ENCODE assay signal across 8 mouse cellular contexts in genomic region chr11:61147300-61147683, GRCm38 (mm10). TPM values are rescaled to one million over a fixed set of nuclear protein-coding genes. Genes with fewer than 3 reads are reported as not detected.
A peak's percentile ranks its signal among the peaks of the same experiment; 100 is the strongest.
DNase-seq lines count a peak whose midpoint lies in the region; ATAC-seq lines count a peak whose summit lies in the region.

No protein-coding gene starts in this region.

- H3K9me3 ChIP-seq in heart, embryonic 10.5 days: no peaks in the 10 kb centered on the region
- no peaks in the 10 kb centered on the region for H3K9me3 ChIP-seq in embryonic facial prominence, embryonic 15.5 days (replicated peaks)
- H3K9me3 ChIP-seq in intestine, embryonic 14.5 days (ENCODE audit: control insufficient read depth, low read length): no peaks in the 10 kb centered on the region
- no peaks in the 10 kb centered on the region for H3K9me3 ChIP-seq in stomach, embryonic 14.5 days (ENCODE audit: control insufficient read depth, low read depth, low read length)

- H3K27me3 ChIP-seq in heart, embryonic 10.5 days (ENCODE audit: insufficient read depth, poor library complexity, severe bottlenecking): peaks cover 30% of the 10 kb centered on the region
- H3K27me3 ChIP-seq in embryonic facial prominence, embryonic 15.5 days: peaks cover 18% of the 10 kb centered on the region; the same call in 1 of the 2 replicates
- peaks cover 5% of the 10 kb centered on the region for H3K27me3 ChIP-seq in intestine, embryonic 14.5 days (replicated peaks; ENCODE audit: control insufficient read depth, insufficient read depth, low read length)
- no peaks in the 10 kb centered on the region; the same call in 1 of the 2 replicates for H3K27me3 ChIP-seq in stomach, embryonic 14.5 days (ENCODE audit: control insufficient read depth, insufficient read depth, low read length)

- WGBS in heart, embryonic 10.5 days: 8% methylated on average over 32 of the region's 32 CpGs
- WGBS in embryonic facial prominence, embryonic 15.5 days: 2% methylated on average over 32 of the region's 32 CpGs
- WGBS in intestine, embryonic 14.5 days: 7% methylated on average over 32 of the region's 32 CpGs
- 11% methylated on average over 32 of the region's 32 CpGs for WGBS in stomach, embryonic 14.5 days

- H3K9ac ChIP-seq in embryonic facial prominence, embryonic 15.5 days: no peak overlapping the region
- H3K9ac ChIP-seq in intestine, embryonic 14.5 days (ENCODE audit: low read length): peak overlapping the region; percentile 36; the same call in 1 of the 2 replicates
- no peak overlapping the region for H3K9ac ChIP-seq in stomach, embryonic 14.5 days (replicated peaks; ENCODE audit: low read depth, low read length)

- H3K27ac ChIP-seq in heart, embryonic 10.5 days: peak overlapping the region; percentile 67
- H3K27ac ChIP-seq in embryonic facial prominence, embryonic 15.5 days (replicated peaks): no peak overlapping the region
- no peak overlapping the region for H3K27ac ChIP-seq in intestine, embryonic 14.5 days (ENCODE audit: low read depth)
- H3K27ac ChIP-seq in stomach, embryonic 14.5 days (ENCODE audit: low read length): no peak overlapping the region

- H3K4me1 ChIP-seq in heart, embryonic 10.5 days: peaks cover 22% of the 10 kb centered on the region
- H3K4me1 ChIP-seq in embryonic facial prominence, embryonic 15.5 days: peaks cover 9% of the 10 kb centered on the region; the same call in 1 of the 2 replicates
- H3K4me1 ChIP-seq in intestine, embryonic 14.5 days (replicated peaks; ENCODE audit: control insufficient read depth, insufficient read depth, low read length): peaks cover 9% of the 10 kb centered on the region
- no peaks in the 10 kb centered on the region for H3K4me1 ChIP-seq in stomach, embryonic 14.5 days (ENCODE audit: control insufficient read depth, insufficient read depth, low read length)

- H3K36me3 ChIP-seq in heart, embryonic 10.5 days: peaks cover 12% of the 10 kb centered on the region
- H3K36me3 ChIP-seq in embryonic facial prominence, embryonic 15.5 days: peaks cover 11% of the 10 kb centered on the region
- H3K36me3 ChIP-seq in intestine, embryonic 14.5 days (ENCODE audit: control insufficient read depth, insufficient read depth, low read length): peaks cover 9% of the 10 kb centered on the region
- H3K36me3 ChIP-seq in stomach, embryonic 14.5 days (ENCODE audit: control insufficient read depth, insufficient read depth, low read length): peaks cover 5% of the 10 kb centered on the region; the same call in 1 of the 2 replicates

- DNase-seq in heart, embryonic 10.5 days (ENCODE audit: low spot score): no peak
- no peak for DNase-seq in heart, postnatal 25 days (ENCODE audit: low spot score)
- peak; percentile 62 to 65 for DNase-seq in adrenal gland, postnatal 36 days
- DNase-seq in intestine, embryonic 14.5 days (ENCODE audit: low spot score): peak; percentile 64
- no peak for DNase-seq in spleen, postnatal 14 days (ENCODE audit: low spot score in 2 of 2)

- no peak for ATAC-seq in embryonic facial prominence, embryonic 15.5 days (ENCODE audit: insufficient number of reproducible peaks, low FRiP score, low TSS enrichment, low read depth)
- peak; percentile 47; the same call in 1 of the 2 replicates for ATAC-seq in intestine, embryonic 14.5 days (replicated peaks; ENCODE audit: low FRiP score, low TSS enrichment, low read depth)
- ATAC-seq in megakaryocyte, adult 5-6 weeks (ENCODE audit: poor library complexity, severe bottlenecking): peak; percentile 41
- no peak for ATAC-seq in stomach, embryonic 14.5 days (ENCODE audit: insufficient number of reproducible peaks, insufficient read depth, low FRiP score, low read depth)

- H3K4me3 ChIP-seq in heart, embryonic 10.5 days: peak overlapping the region; percentile 62
- peak overlapping the region; percentile 40 for H3K4me3 ChIP-seq in embryonic facial prominence, embryonic 15.5 days (replicated peaks)
- H3K4me3 ChIP-seq in intestine, embryonic 14.5 days (ENCODE audit: low read depth, low read length): peak overlapping the region; percentile 21
- peak overlapping the region; percentile 20 for H3K4me3 ChIP-seq in stomach, embryonic 14.5 days (ENCODE audit: low read depth, low read length)

- peak overlapping the region; percentile 78 for H3K4me2 ChIP-seq in embryonic facial prominence, embryonic 15.5 days (replicated peaks)
- H3K4me2 ChIP-seq in intestine, embryonic 14.5 days (ENCODE audit: low read length): peak overlapping the region; percentile 62
- H3K4me2 ChIP-seq in stomach, embryonic 14.5 days (replicated peaks; ENCODE audit: low read depth, low read length): peak overlapping the region; percentile 39

- intact Hi-C loops in heart, postnatal 25 days (cut with DNase I): no loop called here

RNA-seq across cellular contexts. Expression of gene Tnfrsf13b, which starts 20.7 kb away (rescaled TPM):
- 1.1 and 1.2 TPM in 2 replicates for polyA plus RNA-seq in heart, embryonic 10.5 days (2016; fragmentation: Nextera tagmentation; extraction: Ambion mirVana)
- total RNA-seq in heart, postnatal 25 days (2021): 1 to 10 TPM in 1 of 2 experiments, under 1 TPM in 1; 0.44 to 1.0 TPM
- total RNA-seq in adrenal gland, postnatal 36 days (2021): 1 to 10 TPM in 1 of 2 experiments, under 1 TPM in 1; 0.40 to 1.1 TPM
- polyA plus RNA-seq in embryonic facial prominence, embryonic 15.5 days (2015; fragmentation: Nextera tagmentation; extraction: Ambion mirVana): 2.2 and 3.2 TPM in 2 replicates
- 2.3 and 3.1 TPM in 2 replicates for polyA plus RNA-seq in intestine, embryonic 14.5 days (2014; fragmentation: Nextera tagmentation; extraction: Ambion mirVana)
- total RNA-seq in megakaryocyte, adult 5-6 weeks (2015): 59.3 and 72.4 TPM in 2 replicates
- 82.6 and 119 TPM in 2 replicates for total RNA-seq in megakaryocyte, adult 5-6 weeks (2017)
- 1.8 and 2.6 TPM in 2 replicates for polyA plus RNA-seq in stomach, embryonic 14.5 days (2014; fragmentation: Nextera tagmentation; extraction: Ambion mirVana)

RNA-seq across cellular contexts. Expression of gene Usp22, which starts 27.6 kb away (rescaled TPM):
- 105 and 106 TPM in 2 replicates for polyA plus RNA-seq in heart, embryonic 10.5 days (2016; fragmentation: Nextera tagmentation; extraction: Ambion mirVana)
- total RNA-seq in heart, postnatal 25 days (2021): 10 to 100 TPM; 28.1 to 30.6 TPM
- 10 to 100 TPM; 59.1 to 99.4 TPM for total RNA-seq in adrenal gland, postnatal 36 days (2021)
- 131 and 140 TPM in 2 replicates for polyA plus RNA-seq in embryonic facial prominence, embryonic 15.5 days (2015; fragmentation: Nextera tagmentation; extraction: Ambion mirVana)
- 163 TPM in 2 replicates for polyA plus RNA-seq in intestine, embryonic 14.5 days (2014; fragmentation: Nextera tagmentation; extraction: Ambion mirVana)
- 22.8 and 28.6 TPM in 2 replicates for total RNA-seq in megakaryocyte, adult 5-6 weeks (2015)
- 40.3 and 47.4 TPM in 2 replicates for total RNA-seq in megakaryocyte, adult 5-6 weeks (2017)
- polyA plus RNA-seq in stomach, embryonic 14.5 days (2014; fragmentation: Nextera tagmentation; extraction: Ambion mirVana): 161 and 164 TPM in 2 replicates

Comparison
In these comparisons a context has a peak if more than half of its experiments do, and no peak if none do; other contexts are left out.
1. DNase-seq: peak in adrenal gland, postnatal 36 days (2 of 2) and intestine, embryonic 14.5 days (single experiment); none in heart, embryonic 10.5 days (single experiment), heart, postnatal 25 days (single experiment) and spleen, postnatal 14 days (0 of 2).
2. ATAC-seq: peak in intestine, embryonic 14.5 days (single experiment) and megakaryocyte, adult 5-6 weeks (single experiment); none in embryonic facial prominence, embryonic 15.5 days (single experiment) and stomach, embryonic 14.5 days (single experiment).
3. Peak in every context shown above with its lines, with median percentiles within 50 percentile points of each other: H3K4me3 ChIP-seq and H3K4me2 ChIP-seq.